Mouse (Mus musculus) embryonic facial prominence, embryonic 14.5 days (tissue): ENCODE data around the gene Ffar4. TPM values are rescaled to one million over a fixed set of nuclear protein-coding genes. Genes with fewer than 3 reads are reported as not detected.
A peak's percentile ranks its signal among the peaks of the same experiment; 100 is the strongest.

ENCODE experiments used
- ATAC-seq: fragments of 200-750 bp; cut with Nextera tagmentation; 2 replicates; pipeline ENCODE4 v1.8.0; 2017; ENCODE audit warnings: low read depth, moderate number of reproducible peaks, moderate TSS enrichment
- DNase-seq: peaks from one replicate; pipeline ENCODE4 v3.0.0-alpha.2; 2015; ENCODE audit warnings: low spot score
- H3K27ac ChIP-seq: fragments of 300-500 bp; sonication (generic); replicated peaks from 2 replicates; pipeline ENCODE4 v1.5.1; 2014; ENCODE audit warnings: low read depth, mild to moderate bottlenecking, low read length, moderate library complexity
- H3K27me3 ChIP-seq: fragments of 300-500 bp; sonication (generic); replicated peaks from 2 replicates; pipeline ENCODE4 v1.6.1; 2014; ENCODE audit warnings: low read length; ENCODE audit not compliant: control insufficient read depth, insufficient read depth
- H3K36me3 ChIP-seq: fragments of 300-500 bp; sonication (generic); 2 replicates; pipeline ENCODE4 v1.6.1; 2014; ENCODE audit warnings: low read length, mixed read lengths; ENCODE audit not compliant: control insufficient read depth, insufficient read depth
- H3K4me1 ChIP-seq: fragments of 300-500 bp; sonication (generic); 2 replicates; pipeline ENCODE4 v1.6.1; 2014; ENCODE audit warnings: antibody characterized with exemption, low read length; ENCODE audit not compliant: control insufficient read depth, insufficient read depth
- H3K4me2 ChIP-seq: fragments of 300-500 bp; sonication (generic); 2 replicates; pipeline ENCODE4 v1.6.1; 2014; ENCODE audit warnings: low read depth, mild to moderate bottlenecking, low read length, moderate library complexity, mixed read lengths
- H3K4me3 ChIP-seq: fragments of 300-500 bp; sonication (generic); 2 replicates; pipeline ENCODE4 v1.5.1; 2014; ENCODE audit warnings: low read depth, mild to moderate bottlenecking, low read length
- H3K9ac ChIP-seq: fragments of 300-500 bp; sonication (generic); 2 replicates; pipeline ENCODE4 v1.6.1; 2014; ENCODE audit warnings: low read depth, mild to moderate bottlenecking, low read length, moderate library complexity, mixed read lengths
- H3K9me3 ChIP-seq: fragments of 300-500 bp; sonication (generic); 2 replicates; pipeline ENCODE4 v1.6.1; 2016; ENCODE audit warnings: low read length; ENCODE audit not compliant: control insufficient read depth
- WGBS: fragments of 180-500 bp; shearing (Covaris S2); extraction: QIAGEN DNeasy Blood & Tissue Kit; methylation state at CpG from one replicate; pipeline ENCODE4 v1.1.7; 2014; 5-methylcytosine and 5-hydroxymethylcytosine counted together
- polyA plus RNA-seq: library from polyadenylated mRNA; unstranded; fragments of >200 nt; fragmentation: Nextera tagmentation; extraction: Ambion mirVana; gene quantifications from 2 replicates; pipeline ENCODE4 v1.2.1, GENCODE M21; 2014

Ffar4 gene
- polyA plus RNA-seq = 0.52 and 0.56 TPM in 2 replicates

- peak within 1 kb of the TSS; percentile 14; the same call in 1 of the 2 replicates for H3K9ac ChIP-seq
- peaks cover 58% of the 10 kb centered on the region for H3K27me3 ChIP-seq
- no peak for DNase-seq
- peak within 1 kb of the TSS; percentile 55 for H3K4me2 ChIP-seq
- H3K4me3 ChIP-seq = peak within 1 kb of the TSS; percentile 34
- H3K4me1 ChIP-seq = peaks cover 4% of the 10 kb centered on the region; the same call in 1 of the 2 replicates
- H3K27ac ChIP-seq = no peak within 1 kb of the TSS
- H3K9me3 ChIP-seq = no peaks in the 10 kb centered on the region
- ATAC-seq = peak; percentile 53
- no peaks in the 10 kb centered on the region for H3K36me3 ChIP-seq
- WGBS = under 1% methylated on average over 74 of the region's 77 CpGs
Measured at GRCm38 (mm10) chr19:38096858-38097758, at the start of gene Ffar4. Gene Ffar4 (plus strand): TSS chr19:38097071.

- Histone ChIP-seq H3K9ac (no peak overlapping the region), H3K4me3 (no peak overlapping the region), H3K9me3 (no peaks in the 10 kb centered on the region), H3K4me2 (no peak overlapping the region), H3K27me3 (no peaks in the 10 kb centered on the region), H3K27ac (no peak overlapping the region), H3K36me3 (no peaks in the 10 kb centered on the region), H3K4me1 (peaks cover 3% of the 10 kb centered on the region; the same call in 1 of the 2 replicates)
- 89% methylated on average over 1 of the region's 1 CpGs for WGBS
- DNase-seq = no peak
- ATAC-seq = no peak
Measured at GRCm38 (mm10) chr19:38049686-38050085, 47.2 kb upstream of the Ffar4 start.

- no peak overlapping the region; the same call in 1 of the 2 replicates for H3K27ac ChIP-seq
Measured at GRCm38 (mm10) chr19:38053227-38054041, 43.4 kb upstream of the Ffar4 start.

GRCm38 (mm10) chr19:38054149-38054719 lies 42.6 kb upstream of the Ffar4 start:
- peak overlapping the region; percentile 76 for H3K4me3 ChIP-seq
- WGBS = under 1% methylated on average over 19 of the region's 23 CpGs
- H3K4me1 ChIP-seq = peaks cover 12% of the 10 kb centered on the region
- peak overlapping the region; percentile 56 for H3K9ac ChIP-seq
- no peaks in the 10 kb centered on the region for H3K27me3 ChIP-seq
- peak overlapping the region; percentile 65 for H3K4me2 ChIP-seq
- no peaks in the 10 kb centered on the region for H3K9me3 ChIP-seq
- peaks cover 15% of the 10 kb centered on the region for H3K36me3 ChIP-seq
- no peak overlapping the region; the same call in 1 of the 2 replicates for H3K27ac ChIP-seq
- peak; percentile 93 for ATAC-seq
- peak; percentile 82 for DNase-seq

More at GRCm38 (mm10) chr19:38053227-38054041, 43.4 kb upstream of the Ffar4 start:
- 23% methylated on average over 8 of the region's 8 CpGs for WGBS
- Histone ChIP-seq H3K36me3 (peaks cover 8% of the 10 kb centered on the region; the same call in 1 of the 2 replicates), H3K9ac (peak overlapping the region; percentile 56; the same call in 1 of the 2 replicates), H3K4me1 (peaks cover 12% of the 10 kb centered on the region), H3K4me2 (peak overlapping the region; percentile 65), H3K27me3 (no peaks in the 10 kb centered on the region), H3K9me3 (no peaks in the 10 kb centered on the region), H3K4me3 (peak overlapping the region; percentile 76)
- ATAC-seq (no peak), DNase-seq (peak; percentile 76)

GRCm38 (mm10) chr19:38054720-38055192 lies 42.1 kb upstream of the Ffar4 start, which contains the start of gene Cep55:
Gene Cep55 (plus strand): TSS chr19:38055011.
- H3K27me3 ChIP-seq = no peaks in the 10 kb centered on the region
- peaks cover 16% of the 10 kb centered on the region for H3K36me3 ChIP-seq
- 1% methylated on average over 26 of the region's 36 CpGs for WGBS
- H3K4me3 ChIP-seq = peak within 1 kb of the TSS; percentile 76
- peak; percentile 99 for DNase-seq
- H3K9me3 ChIP-seq = no peaks in the 10 kb centered on the region
- no peak within 1 kb of the TSS; the same call in 1 of the 2 replicates for H3K27ac ChIP-seq
- H3K9ac ChIP-seq = peak within 1 kb of the TSS; percentile 68
- ATAC-seq = peak; percentile 94
- peaks cover 12% of the 10 kb centered on the region for H3K4me1 ChIP-seq
- H3K4me2 ChIP-seq = peak within 1 kb of the TSS; percentile 80

GRCm38 (mm10) chr19:38055798-38056197 lies 41.1 kb upstream of the Ffar4 start:
- H3K4me1 ChIP-seq = peaks cover 12% of the 10 kb centered on the region
- no peak for DNase-seq
- peak overlapping the region; percentile 76 for H3K4me3 ChIP-seq
- WGBS = 14% methylated on average over 6 of the region's 6 CpGs
- peaks cover 23% of the 10 kb centered on the region for H3K36me3 ChIP-seq
- peak overlapping the region; percentile 80 for H3K4me2 ChIP-seq
- no peak overlapping the region for H3K27ac ChIP-seq
- peak overlapping the region; percentile 68 for H3K9ac ChIP-seq
- H3K9me3 ChIP-seq = no peaks in the 10 kb centered on the region
- no peaks in the 10 kb centered on the region for H3K27me3 ChIP-seq
- ATAC-seq = no peak

GRCm38 (mm10) chr19:38056276-38056675 lies 40.6 kb upstream of the Ffar4 start:
- 0 out of 2 replicates have a peak overlapping the region, but pooled peaks have one; percentile 68 for H3K9ac ChIP-seq
- 55% methylated on average over 3 of the region's 3 CpGs for WGBS

GRCm38 (mm10) chr19:38056931-38057330 lies 39.9 kb upstream of the Ffar4 start:
- Histone ChIP-seq H3K27ac (no peak overlapping the region), H3K36me3 (peaks cover 32% of the 10 kb centered on the region), H3K27me3 (no peaks in the 10 kb centered on the region), H3K9ac (no peak overlapping the region), H3K4me2 (no peak overlapping the region), H3K4me3 (no peak overlapping the region), H3K4me1 (peaks cover 12% of the 10 kb centered on the region), H3K9me3 (no peaks in the 10 kb centered on the region)
- DNase-seq = no peak
- 88% methylated on average over 8 of the region's 8 CpGs for WGBS
- ATAC-seq = no peak

More at GRCm38 (mm10) chr19:38056276-38056675, 40.6 kb upstream of the Ffar4 start:
- Histone ChIP-seq H3K27ac (no peak overlapping the region), H3K27me3 (no peaks in the 10 kb centered on the region), H3K9me3 (no peaks in the 10 kb centered on the region), H3K36me3 (peaks cover 28% of the 10 kb centered on the region), H3K4me3 (peak overlapping the region; percentile 76), H3K4me2 (peak overlapping the region; percentile 80), H3K4me1 (peaks cover 12% of the 10 kb centered on the region)
- DNase-seq = no peak
- no peak for ATAC-seq
